Mouse (Mus musculus) heart, postnatal 0 days (tissue): ENCODE measurements around the gene Nanos3.

Experiments
- CTCF ChIP-seq: IDR thresholded peaks from 2 replicates; pipeline ENCODE4 v1.5.1; 2016; ENCODE audit warnings: antibody characterized with exemption, control low read depth, low read depth
- EP300 ChIP-seq: IDR thresholded peaks from 2 replicates; pipeline ENCODE4 v1.6.1; 2016; ENCODE audit warnings: antibody characterized with exemption, low read depth

DNA sequence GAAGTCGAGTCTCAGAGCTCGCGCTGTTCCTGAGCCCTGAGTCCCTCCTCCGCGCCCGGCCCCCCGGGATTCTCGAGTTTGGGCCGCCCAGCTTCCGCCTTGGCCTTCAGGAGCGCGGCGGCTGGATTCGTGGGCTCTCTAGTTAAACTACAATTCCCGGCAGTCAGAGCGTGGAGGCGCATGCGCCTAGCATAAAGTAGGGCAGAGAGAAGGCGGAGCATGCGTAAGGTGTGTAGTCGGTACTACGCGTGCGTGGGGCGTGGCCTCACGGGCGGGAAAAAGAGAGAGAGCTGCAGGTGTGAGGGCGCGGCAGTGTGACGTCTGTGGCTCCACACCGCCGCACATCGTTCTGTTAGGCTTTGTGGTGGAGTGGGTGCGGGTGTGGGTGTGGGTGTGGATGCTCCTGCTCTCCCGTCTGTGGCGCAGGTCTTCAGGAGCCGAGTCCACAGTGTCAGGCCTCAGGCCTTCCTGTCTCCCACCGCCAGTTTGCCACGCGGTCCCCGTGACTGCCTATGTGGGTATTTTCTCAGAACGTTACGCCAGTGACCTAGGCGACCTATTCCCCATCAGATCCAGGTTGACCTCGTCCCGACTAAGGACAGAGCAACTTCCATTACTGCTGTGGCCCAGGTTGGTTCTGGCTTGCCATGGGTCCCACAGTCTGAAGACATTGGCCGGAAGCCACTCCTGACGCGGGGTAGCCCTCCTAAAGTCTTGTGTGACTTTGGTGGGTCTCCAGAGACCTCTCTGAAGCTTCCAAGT, 37.1 kb downstream of the Nanos3 start, which contains the start of the genes Cc2d1a and 4930432K21Rik:
- TF ChIP-seq CTCF, result no peak
- TF ChIP-seq EP300, result no peak
